Mouse (Mus musculus): ENCODE data around the gene Raver2. TPM values are rescaled to one million over a fixed set of nuclear protein-coding genes. Genes with fewer than 3 reads are reported as not detected.

Raver2 gene
- total RNA-seq, 2 experiments from 2014 or later, result 4.2 to 4.4 TPM

- no peak for DNase-seq (ENCODE audit: low spot score in 2 of 2)
These were observed 99.5 kb downstream of the Raver2 start for GRCm38 (mm10) chr4:101168189-101168778.

GRCm38 (mm10) chr4:101172738-101173137 is 104.0 kb downstream of the Raver2 start:
- DNase-seq (ENCODE audit: low spot score in 2 of 2), result no peak

- DNase-seq (ENCODE audit: low spot score in 2 of 2), result no peak
These were observed 106.3 kb downstream of the Raver2 start for GRCm38 (mm10) chr4:101174916-101175625.

GRCm38 (mm10) chr4:101176123-101176522 is 107.3 kb downstream of the Raver2 start:
- no peak for DNase-seq (ENCODE audit: low spot score in 2 of 2)

GRCm38 (mm10) chr4:101177796-101178195 is 109.0 kb downstream of the Raver2 start:
- no peak for DNase-seq (ENCODE audit: low spot score in 2 of 2)

- DNase-seq (ENCODE audit: low spot score in 2 of 2), result no peak
These were observed 110.3 kb downstream of the Raver2 start for GRCm38 (mm10) chr4:101179076-101179475.

- no peak for DNase-seq (ENCODE audit: low spot score in 2 of 2)
These were observed 111.1 kb downstream of the Raver2 start for GRCm38 (mm10) chr4:101179836-101180235.

GRCm38 (mm10) chr4:101180681-101181080 is 111.9 kb downstream of the Raver2 start:
- no peak for DNase-seq (ENCODE audit: low spot score in 2 of 2)

GRCm38 (mm10) chr4:101182603-101183011 is 113.8 kb downstream of the Raver2 start:
- no peak for DNase-seq (ENCODE audit: low spot score in 2 of 2)

- DNase-seq (ENCODE audit: low spot score in 2 of 2), result no peak
These were observed 116.4 kb downstream of the Raver2 start for GRCm38 (mm10) chr4:101185216-101185615.

GRCm38 (mm10) chr4:101186591-101186990 is 117.8 kb downstream of the Raver2 start:
- DNase-seq (ENCODE audit: low spot score in 2 of 2), result peak in 1 of 2 experiments; percentile 29

- DNase-seq (ENCODE audit: low spot score in 2 of 2), result no peak
These were observed 118.6 kb downstream of the Raver2 start for GRCm38 (mm10) chr4:101187381-101187780.

- DNase-seq (ENCODE audit: low spot score in 2 of 2), result no peak
These were observed 123.6 kb downstream of the Raver2 start for GRCm38 (mm10) chr4:101192241-101192976.

GRCm38 (mm10) chr4:101194170-101194569 is 125.4 kb downstream of the Raver2 start:
- DNase-seq (ENCODE audit: low spot score in 2 of 2), result no peak

GRCm38 (mm10) chr4:101196407-101196806 is 127.6 kb downstream of the Raver2 start:
- DNase-seq (ENCODE audit: low spot score in 2 of 2), result no peak

- no peak for DNase-seq (ENCODE audit: low spot score in 2 of 2)
These were observed 128.8 kb downstream of the Raver2 start for GRCm38 (mm10) chr4:101197421-101198170.

- DNase-seq (ENCODE audit: low spot score in 2 of 2), result no peak
These were observed 129.6 kb downstream of the Raver2 start for GRCm38 (mm10) chr4:101198333-101198732.

- no peak for DNase-seq (ENCODE audit: low spot score in 2 of 2)
These were observed 130.8 kb downstream of the Raver2 start for GRCm38 (mm10) chr4:101199433-101200081.
